Mouse (Mus musculus) MEL (cell line): ENCODE data around the gene Adam23.

ENCODE experiments used
- CHD2 ChIP-seq: IDR thresholded peaks from 2 replicates; pipeline ENCODE4 v1.6.1; 2011; ENCODE audit warnings: low read length, improper control_type of control experiment
- CTCF ChIP-seq, 3 experiments: IDR thresholded peaks in 2 of 3; conservative IDR thresholded peaks in 1 of 3; 2 replicates each; pipeline ENCODE4 v1.5.1; 2011 to 2012; ENCODE audit warnings: low read length in 3 of 3, low read depth in 2 of 3, mild to moderate bottlenecking in 2 of 3, improper control_type of control experiment in 1 of 3, inconsistent platforms in 1 of 3, mixed read lengths in 1 of 3, moderate library complexity in 1 of 3; ENCODE audit not compliant: control insufficient read depth in 1 of 3, insufficient read depth in 1 of 3, poor library complexity in 1 of 3, severe bottlenecking in 1 of 3
- E2F4 ChIP-seq: IDR thresholded peaks from 2 replicates; pipeline ENCODE4 v1.6.1; 2011; ENCODE audit warnings: low read depth, low read length, improper control_type of control experiment, borderline replicate concordance
- POLR2A ChIP-seq, 2 experiments: IDR thresholded peaks; 2 replicates each; pipeline ENCODE4 v1.6.1; 2011 to 2012; ENCODE audit warnings: low read length in 2 of 2, mild to moderate bottlenecking in 2 of 2, control low read depth in 1 of 2, improper control_type of control experiment in 1 of 2, low read depth in 1 of 2, moderate library complexity in 1 of 2; ENCODE audit not compliant: control insufficient read depth in 1 of 2, insufficient read depth in 1 of 2, poor library complexity in 1 of 2
- POLR2AphosphoS5 ChIP-seq: IDR thresholded peaks from 2 replicates; pipeline ENCODE4 v1.6.1; 2012; ENCODE audit warnings: low read depth, borderline replicate concordance, mild to moderate bottlenecking, inconsistent platforms, low read length, moderate library complexity, mixed read lengths
- RCOR1 ChIP-seq: IDR thresholded peaks from 2 replicates; pipeline ENCODE4 v1.6.1; 2012; ENCODE audit warnings: low read depth, mild to moderate bottlenecking, inconsistent platforms, low read length, improper control_type of control experiment
- USF1 ChIP-seq: IDR thresholded peaks from 2 replicates; pipeline ENCODE4 v1.6.1; 2014; ENCODE audit warnings: low read depth, mild to moderate bottlenecking, inconsistent platforms, low read length, improper control_type of control experiment, moderate library complexity
- ZMIZ1 ChIP-seq: IDR thresholded peaks from 2 replicates; pipeline ENCODE4 v1.6.1; 2012; ENCODE audit warnings: low read depth, mild to moderate bottlenecking, inconsistent platforms, low read length, improper control_type of control experiment, moderate library complexity

GRCm38 (mm10) chr1:63473272-63473671, 27.6 kb downstream of the Adam23 start:
- TF ChIP-seq E2F4: no peak
- no peak for TF ChIP-seq CHD2
- TF ChIP-seq POLR2A (IDR thresholded peaks at IDR 0.05; ENCODE audit: control insufficient read depth in 1 of 2, insufficient read depth in 1 of 2, low read depth in 1 of 2, low read length in 2 of 2, poor library complexity in 1 of 2): no peak
- no peak for TF ChIP-seq CTCF (IDR thresholded peaks at IDR 0.05 in 2 of 3, conservative IDR thresholded peaks at IDR 0.05 in 1 of 3; ENCODE audit: control insufficient read depth in 1 of 3, insufficient read depth in 1 of 3, low read depth in 2 of 3, low read length in 3 of 3, poor library complexity in 1 of 3, severe bottlenecking in 1 of 3)
- TF ChIP-seq POLR2AphosphoS5: no peak
- TF ChIP-seq ZMIZ1: no peak
- TF ChIP-seq RCOR1: no peak
- TF ChIP-seq USF1: no peak
